Mouse (Mus musculus) spleen, adult 2 months (tissue): Measurements from ENCODE around the gene Lrrc41. TPM values are rescaled to one million over a fixed set of nuclear protein-coding genes. Genes with fewer than 3 reads are reported as not detected.
A peak's percentile ranks its signal among the peaks of the same experiment; 100 is the strongest.

ENCODE experiments used
- DNase-seq, 2 experiments: peaks; one replicate each; pipeline versions ENCODE4 v3.0.0 to v3.0.0-alpha.2; 2012 to 2021; ENCODE audit warnings: low spot score in 2 of 2, low read depth in 1 of 2
- H3K27ac ChIP-seq: fragments of 200-500 bp; 2 replicates; pipeline ENCODE4 v1.5.1; 2012; ENCODE audit warnings: low read length, inconsistent platforms; ENCODE audit not compliant: insufficient read depth
- H3K27me3 ChIP-seq: fragments of 200-500 bp; 2 replicates; pipeline ENCODE4 v1.6.1; 2012; ENCODE audit warnings: mild to moderate bottlenecking, moderate library complexity, low read length, inconsistent platforms; ENCODE audit not compliant: control insufficient read depth, insufficient read depth
- H3K36me3 ChIP-seq: fragments of 200-500 bp; 2 replicates; pipeline ENCODE4 v1.6.1; 2012; ENCODE audit warnings: mild to moderate bottlenecking, low read length, inconsistent platforms; ENCODE audit not compliant: control insufficient read depth, insufficient read depth
- H3K4me1 ChIP-seq: fragments of 200-500 bp; 2 replicates; pipeline ENCODE4 v1.6.1; 2011; ENCODE audit warnings: inconsistent platforms; ENCODE audit not compliant: control insufficient read depth, insufficient read depth, insufficient read length
- H3K4me3 ChIP-seq: fragments of 200-500 bp; 2 replicates; pipeline ENCODE4 v1.5.1; 2011; ENCODE audit warnings: mild to moderate bottlenecking, inconsistent platforms; ENCODE audit not compliant: insufficient read depth, insufficient read length; ENCODE audit errors: extremely low read depth
- CTCF ChIP-seq: fragments of 200-500 bp; IDR thresholded peaks from 2 replicates; pipeline ENCODE4 v1.5.1; 2011; ENCODE audit warnings: mild to moderate bottlenecking, inconsistent platforms; ENCODE audit not compliant: insufficient read depth, insufficient read length, insufficient replicate concordance; ENCODE audit errors: extremely low read depth
- POLR2A ChIP-seq: fragments of 200-500 bp; IDR thresholded peaks from 2 replicates; pipeline ENCODE4 v1.6.1; 2011; ENCODE audit warnings: low read depth, low read length, inconsistent platforms
- WGBS: fragments of 180-500 bp; shearing (Covaris S2); methylation state at CpG from one replicate; pipeline ENCODE4 v1.1.7; 2018; 5-methylcytosine and 5-hydroxymethylcytosine counted together
- polyA plus RNA-seq: library from polyadenylated mRNA; depleted of rRNA; stranded (reverse); fragments of >200 nt; gene quantifications from 2 replicates; pipeline ENCODE4 v1.2.3, GENCODE M21; 2012

Gene Lrrc41
- polyA plus RNA-seq, 1 experiment = 22.4 TPM

DNA sequence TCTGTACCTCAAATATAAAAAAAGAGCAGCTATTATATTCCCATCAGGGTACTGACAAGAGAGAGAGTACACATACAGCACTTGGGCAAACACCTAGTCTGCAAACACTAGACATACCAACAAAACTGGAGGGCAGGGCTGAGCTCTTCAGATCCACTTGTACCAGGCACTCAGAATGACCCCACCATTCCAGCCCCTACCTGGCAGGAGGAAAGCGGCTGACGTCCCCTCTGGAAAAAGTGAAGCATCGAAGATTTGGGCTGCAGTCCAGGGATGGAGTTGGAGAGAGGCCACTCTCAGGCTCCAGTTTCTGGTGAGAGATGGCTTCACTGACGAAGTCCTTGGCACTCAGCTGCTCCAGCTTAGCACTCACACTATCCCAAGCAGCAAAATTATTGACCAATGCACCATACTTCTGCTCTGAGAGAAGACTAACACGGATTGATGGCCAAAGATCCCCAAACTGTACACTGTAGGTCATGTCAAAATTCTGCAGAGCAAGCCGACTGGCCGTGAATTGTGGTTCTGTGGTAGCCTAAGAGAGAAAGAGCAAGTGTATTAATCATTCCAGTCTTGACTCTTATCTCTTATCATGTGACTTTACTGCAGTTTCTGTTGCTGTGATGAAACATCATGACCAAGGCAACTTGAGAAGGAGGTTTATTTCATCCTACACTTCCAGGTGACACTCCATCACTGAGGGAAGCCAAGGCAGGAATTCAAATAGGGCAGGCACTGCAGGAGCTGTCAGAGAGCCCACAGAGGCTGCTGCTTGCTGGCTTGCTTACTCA is 26.7 kb upstream of the Lrrc41 start:
- Histone ChIP-seq H3K27me3 (no peaks in the 10 kb centered on the region), H3K36me3 (peaks cover 8% of the 10 kb centered on the region), H3K4me3 (no peak overlapping the region), H3K4me1 (peaks cover 7% of the 10 kb centered on the region; the same call in 1 of the 2 replicates), H3K27ac (no peak overlapping the region)
- TF ChIP-seq POLR2A = no peak
- no peak for DNase-seq
- 88% methylated on average over 7 of the region's 7 CpGs for WGBS

DNA sequence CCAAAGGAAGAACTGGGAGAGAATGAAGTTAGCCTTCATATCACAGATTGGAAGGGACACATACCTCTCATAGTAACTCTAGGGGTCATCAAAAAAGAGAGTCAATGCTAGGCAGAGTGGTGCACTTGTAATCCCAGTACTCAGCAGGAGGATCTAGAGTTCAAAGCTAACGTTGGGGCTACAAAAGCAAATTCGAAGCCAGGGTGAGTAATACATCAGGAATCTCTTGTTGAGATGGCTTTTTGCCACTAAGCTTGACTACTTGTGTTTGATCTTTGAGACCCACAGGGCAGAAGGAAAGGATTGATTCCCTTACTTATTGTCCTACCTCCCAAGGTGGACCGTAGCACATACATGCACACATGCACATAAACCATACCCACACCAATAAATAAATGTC is 25.9 kb upstream of the Lrrc41 start:
- DNase-seq = no peak
- Histone ChIP-seq H3K36me3 (peaks cover 8% of the 10 kb centered on the region), H3K4me1 (peaks cover 7% of the 10 kb centered on the region; the same call in 1 of the 2 replicates), H3K27me3 (no peaks in the 10 kb centered on the region), H3K27ac (no peak overlapping the region), H3K4me3 (no peak overlapping the region)
- TF ChIP-seq CTCF = no peak
- no peak for TF ChIP-seq POLR2A
- WGBS = 86% methylated on average over 3 of the region's 3 CpGs

DNA sequence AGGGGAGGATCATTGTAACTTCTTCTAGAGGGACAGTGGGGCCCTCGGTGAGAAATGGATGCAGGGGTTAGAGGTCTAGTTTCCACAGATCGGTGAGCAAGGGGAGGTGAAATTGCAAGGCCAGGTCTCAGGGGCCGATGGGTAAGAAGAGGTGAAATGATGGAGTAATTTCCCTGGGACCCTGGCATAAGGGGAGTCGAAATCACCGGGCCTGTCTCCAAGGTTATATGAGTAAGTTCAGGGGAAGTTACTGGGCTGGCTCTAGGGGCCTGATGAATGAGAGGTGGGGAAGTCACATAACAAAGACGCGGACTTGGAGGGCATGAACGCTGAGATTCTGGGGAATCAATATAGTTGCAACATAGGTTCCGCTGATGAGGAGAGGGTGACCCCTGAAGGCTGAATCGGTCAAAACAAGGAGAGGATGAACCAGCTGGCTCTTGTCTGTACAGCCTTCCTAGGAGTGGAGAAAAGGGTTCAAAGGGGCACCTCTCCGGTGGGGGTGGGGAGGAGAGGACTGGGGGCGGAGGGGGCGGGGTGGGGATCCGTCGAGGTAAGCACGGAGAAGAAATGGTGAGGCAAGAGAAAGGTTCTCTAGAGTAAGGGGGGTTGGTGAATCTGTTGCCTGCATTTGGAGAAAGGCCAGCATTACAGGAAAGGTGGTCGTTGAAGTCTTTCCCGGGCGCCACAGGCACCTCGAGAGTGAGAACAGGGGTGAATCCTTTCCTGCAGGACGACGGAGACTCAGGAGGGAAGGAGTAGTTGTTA is 22.4 kb upstream of the Lrrc41 start:
- TF ChIP-seq POLR2A (no peak), CTCF (peak; percentile 21; the same call in 1 of the 2 replicates)
- peak in 1 of 2 experiments; percentile 51 for DNase-seq
- Histone ChIP-seq H3K4me1 (peaks cover 8% of the 10 kb centered on the region; the same call in 1 of the 2 replicates), H3K36me3 (peaks cover 5% of the 10 kb centered on the region), H3K27ac (peak overlapping the region; percentile 93), H3K27me3 (no peaks in the 10 kb centered on the region), H3K4me3 (peak overlapping the region; percentile 81)
- 10% methylated on average over 22 of the region's 22 CpGs for WGBS

DNA sequence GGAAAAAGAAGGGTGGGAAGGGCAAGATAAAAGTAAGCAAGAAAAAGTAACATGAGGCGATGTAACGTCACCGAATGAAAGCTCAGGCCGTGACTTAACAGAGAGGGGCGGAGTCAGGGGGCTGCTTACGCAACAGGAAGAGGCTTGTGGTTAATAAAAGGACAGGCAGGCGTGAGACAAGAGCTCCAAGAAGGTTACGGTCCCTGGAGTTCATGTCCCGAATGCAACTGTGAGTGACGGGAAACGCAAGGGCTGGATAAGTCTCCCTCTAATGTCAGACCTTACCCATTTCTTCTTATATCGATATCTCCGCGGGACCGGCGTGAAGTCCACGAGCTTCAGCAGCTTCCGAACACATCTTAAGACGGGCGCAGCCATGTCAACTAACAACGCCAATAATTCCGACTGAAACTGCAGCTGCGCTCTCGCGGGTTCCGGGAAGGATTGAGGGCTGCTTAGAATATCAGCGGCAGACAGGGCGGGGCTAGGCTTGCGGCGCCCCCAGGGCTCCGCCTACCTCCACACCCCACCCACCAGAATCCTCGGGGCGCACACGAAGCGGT is 21.6 kb upstream of the Lrrc41 start, which contains the start of gene Nsun4:
TSS of gene Nsun4 (minus strand) at position 478 of the 563 bp plus-strand sequence.
- Histone ChIP-seq H3K4me3 (peak within 1 kb of the TSS; percentile 81), H3K4me1 (peaks cover 8% of the 10 kb centered on the region; the same call in 1 of the 2 replicates), H3K36me3 (no peaks in the 10 kb centered on the region), H3K27me3 (no peaks in the 10 kb centered on the region), H3K27ac (peak within 1 kb of the TSS; percentile 93)
- TF ChIP-seq POLR2A (peak; percentile 67), CTCF (no peak)
- under 1% methylated on average over 35 of the region's 35 CpGs for WGBS
- DNase-seq = peak; percentile 88 to 94

DNA sequence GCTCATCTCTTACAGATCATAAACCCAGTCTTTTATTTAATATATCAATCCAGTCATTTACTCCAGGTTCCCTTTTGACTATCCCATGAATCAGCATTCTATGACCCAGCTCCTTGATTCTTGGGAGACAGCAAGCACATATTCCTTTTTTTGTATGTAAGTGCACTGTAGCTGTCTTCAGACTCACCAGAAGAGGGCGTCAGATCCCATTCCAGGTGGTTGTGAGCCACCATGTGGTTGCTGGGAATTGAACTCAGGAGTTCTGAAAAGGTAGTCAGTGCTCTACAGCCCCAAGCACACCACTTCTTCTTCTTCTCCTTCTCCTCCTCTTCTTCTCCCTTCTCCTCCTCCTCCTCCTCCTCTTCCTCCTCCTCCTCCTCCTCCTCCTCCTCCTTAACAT is 17.5 kb upstream of the Lrrc41 start:
- 17% methylated on average over 1 of the region's 1 CpGs for WGBS
- TF ChIP-seq POLR2A (no peak), CTCF (no peak)
- peaks cover 5% of the 10 kb centered on the region; the same call in 1 of the 2 replicates for H3K4me1 ChIP-seq
- no peak overlapping the region for H3K4me3 ChIP-seq
- H3K27me3 ChIP-seq = no peaks in the 10 kb centered on the region
- no peak overlapping the region for H3K27ac ChIP-seq
- H3K36me3 ChIP-seq = no peaks in the 10 kb centered on the region
- DNase-seq = no peak

DNA sequence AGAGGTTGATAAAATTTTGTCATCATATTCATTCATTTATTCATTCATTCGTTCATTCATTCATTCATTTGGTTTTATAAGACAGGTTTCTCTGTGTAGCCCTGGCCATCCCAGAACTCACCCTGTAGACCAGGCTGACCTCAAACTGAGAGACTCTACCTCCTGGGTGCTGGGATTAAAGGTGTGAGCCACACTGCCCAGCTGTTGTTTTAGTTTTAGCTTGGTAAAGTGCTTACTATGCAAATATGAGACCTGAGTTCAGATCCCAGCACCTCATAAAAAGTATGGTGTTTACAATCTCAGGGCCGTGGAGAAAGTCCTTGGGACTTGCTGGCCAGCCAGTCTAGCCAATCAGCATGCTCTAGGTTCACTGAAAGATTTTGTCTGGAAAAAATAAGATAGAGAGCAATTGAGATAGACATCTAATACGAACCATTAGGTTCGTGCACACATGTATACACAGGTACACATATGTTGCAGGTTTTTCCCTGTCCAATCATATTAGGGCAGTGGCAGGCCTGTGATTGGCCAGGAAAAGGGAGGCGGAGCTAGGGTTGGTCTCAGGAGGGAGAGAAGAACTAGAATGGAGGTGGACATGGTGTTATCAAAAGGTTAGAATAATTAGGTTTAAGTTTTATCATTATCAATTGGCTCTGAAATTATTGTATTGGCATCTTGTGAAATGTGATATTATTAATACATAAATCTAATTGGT is 15.9 kb upstream of the Lrrc41 start:
- TF ChIP-seq POLR2A = no peak
- no peak for TF ChIP-seq CTCF
- DNase-seq = no peak
- 81% methylated on average over 5 of the region's 5 CpGs for WGBS
- H3K27me3 ChIP-seq = no peaks in the 10 kb centered on the region
- H3K4me1 ChIP-seq = 0 out of 2 replicates have a peak, but pooled peaks cover 2% of the 10 kb centered on the region
- H3K4me3 ChIP-seq = no peak overlapping the region
- H3K27ac ChIP-seq = no peak overlapping the region
- no peaks in the 10 kb centered on the region for H3K36me3 ChIP-seq

DNA sequence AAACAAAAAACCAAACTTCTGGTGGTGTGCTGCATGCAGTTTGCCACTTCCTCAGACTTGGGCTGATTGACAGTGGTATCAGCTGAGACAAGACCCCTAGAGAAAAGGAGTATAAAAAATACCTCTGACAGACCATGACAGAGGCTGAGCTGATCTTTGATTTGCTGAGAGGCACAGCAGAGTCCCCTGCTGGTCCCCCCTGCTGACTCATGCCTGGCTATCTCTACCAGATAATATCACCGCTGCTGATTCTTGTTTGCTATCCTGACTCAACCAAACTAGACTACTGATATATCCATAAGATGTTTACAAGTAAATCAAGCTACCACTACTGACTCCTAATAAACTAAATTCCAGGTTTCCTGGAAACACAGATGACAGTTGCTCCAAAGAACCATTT is 11.2 kb upstream of the Lrrc41 start:
- TF ChIP-seq CTCF = no peak
- no peak for TF ChIP-seq POLR2A
- WGBS = 58% methylated on average over 1 of the region's 1 CpGs
- H3K4me3 ChIP-seq = no peak overlapping the region
- no peaks in the 10 kb centered on the region for H3K27me3 ChIP-seq
- H3K4me1 ChIP-seq = no peaks in the 10 kb centered on the region
- no peak overlapping the region for H3K27ac ChIP-seq
- no peak for DNase-seq
- peaks cover 6% of the 10 kb centered on the region for H3K36me3 ChIP-seq
